Mouse (Mus musculus) kidney, postnatal 36 days (tissue): ENCODE data around the gene Ptpn22.

Experiments used
- DNase-seq, 2 experiments: peaks; one replicate each; pipeline ENCODE4 v3.0.0; 2021 to 2022; ENCODE audit warnings: mixed read lengths in 2 of 2

Gene Ptpn22

DNA sequence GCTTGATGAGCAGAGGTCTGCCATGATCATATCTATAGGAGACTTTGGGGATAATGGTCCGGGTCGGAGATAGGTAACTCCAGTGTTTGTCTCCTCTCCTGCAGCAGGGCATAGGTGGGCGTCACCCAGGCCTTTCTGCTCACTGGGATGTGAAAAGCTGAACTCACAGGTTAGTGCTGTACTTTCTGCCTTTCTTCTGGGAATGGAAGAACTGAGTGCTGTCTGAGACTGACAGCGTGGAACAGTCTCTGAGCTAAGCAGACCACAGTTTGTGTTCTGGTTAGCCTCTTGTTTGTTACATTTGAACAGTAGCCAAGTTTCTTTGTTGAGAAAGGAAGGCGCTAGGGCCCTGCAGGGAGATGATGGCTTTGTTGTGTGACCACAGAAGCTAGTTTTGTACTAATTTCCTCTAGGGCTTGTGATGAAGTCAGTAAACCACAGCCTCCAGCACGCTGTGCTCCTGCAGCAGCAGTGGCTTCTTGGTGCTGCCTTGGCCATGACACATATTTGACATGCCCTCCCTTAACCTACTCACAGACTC lies 326 bp downstream of the Ptpn22 start:
- DNase-seq: peak; percentile 24 to 47

DNA sequence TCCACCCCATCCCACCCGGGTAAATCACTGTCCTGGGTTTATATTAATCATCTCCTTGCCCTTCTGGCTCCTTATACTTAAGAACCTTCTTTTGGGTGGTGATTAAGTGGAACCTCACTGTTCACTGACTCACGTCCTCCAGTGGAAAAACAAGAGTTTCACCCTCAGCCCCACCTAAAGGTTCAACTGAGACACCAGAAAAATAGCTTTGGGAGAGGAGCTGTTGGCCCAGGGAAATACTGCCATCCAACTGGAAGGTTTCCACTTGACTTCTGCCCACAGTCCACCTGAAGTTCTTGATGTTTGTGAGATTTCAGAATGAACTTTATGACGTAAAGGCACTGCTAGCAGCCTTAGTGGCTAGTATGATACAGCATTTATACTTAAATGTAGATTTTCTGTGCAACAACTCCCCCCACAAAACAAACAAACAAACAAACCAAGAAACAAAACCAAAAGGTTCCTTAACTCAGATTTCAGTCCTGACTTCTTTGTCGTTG lies 3.2 kb downstream of the Ptpn22 start:
- DNase-seq: no peak

DNA sequence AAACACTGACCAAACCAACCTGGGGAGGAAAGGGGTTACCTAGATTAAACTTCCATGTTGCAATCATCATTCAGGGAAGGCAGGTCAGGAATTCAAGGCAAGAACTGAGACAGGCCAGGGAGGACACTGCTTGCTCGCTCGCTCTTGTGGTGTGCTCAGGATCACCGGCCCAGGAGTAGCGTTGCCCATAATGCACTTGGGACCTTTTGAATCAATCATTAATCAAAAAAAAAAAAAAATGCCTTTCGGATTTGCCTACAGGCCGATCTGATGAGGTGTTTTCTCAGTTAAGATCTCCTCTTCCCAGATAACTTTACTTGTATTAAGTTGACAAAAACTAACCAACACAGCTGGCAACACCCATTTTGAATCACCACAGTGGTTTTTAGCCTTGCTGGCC lies 4.6 kb downstream of the Ptpn22 start:
- DNase-seq: peak; percentile 55 to 62

DNA sequence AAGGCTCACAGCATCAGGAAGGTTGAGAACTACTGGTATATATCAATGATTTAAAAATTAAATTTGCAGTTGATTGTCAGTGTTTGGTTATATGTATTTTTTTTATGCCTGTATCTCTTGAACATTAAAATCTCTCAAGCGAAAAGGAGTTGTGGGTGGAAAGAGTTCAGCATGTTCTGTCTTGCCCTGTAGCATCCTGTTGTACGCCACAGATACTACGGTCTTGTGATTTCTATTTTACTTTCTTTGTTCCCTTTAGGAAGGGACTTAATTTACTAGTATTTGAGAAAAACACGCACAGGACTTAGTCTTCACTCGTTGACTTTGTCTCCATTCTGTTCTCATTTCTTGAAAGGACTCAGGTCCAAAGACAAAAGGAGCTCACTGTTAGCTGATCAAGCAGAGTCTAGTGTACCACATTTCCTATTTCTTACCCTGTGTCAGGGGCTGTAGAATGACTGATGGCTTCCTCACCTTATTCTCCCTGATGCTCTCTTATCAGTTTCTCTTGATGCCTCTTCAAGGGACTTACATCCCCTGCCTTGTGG lies 7.9 kb downstream of the Ptpn22 start:
- no peak for DNase-seq

DNA sequence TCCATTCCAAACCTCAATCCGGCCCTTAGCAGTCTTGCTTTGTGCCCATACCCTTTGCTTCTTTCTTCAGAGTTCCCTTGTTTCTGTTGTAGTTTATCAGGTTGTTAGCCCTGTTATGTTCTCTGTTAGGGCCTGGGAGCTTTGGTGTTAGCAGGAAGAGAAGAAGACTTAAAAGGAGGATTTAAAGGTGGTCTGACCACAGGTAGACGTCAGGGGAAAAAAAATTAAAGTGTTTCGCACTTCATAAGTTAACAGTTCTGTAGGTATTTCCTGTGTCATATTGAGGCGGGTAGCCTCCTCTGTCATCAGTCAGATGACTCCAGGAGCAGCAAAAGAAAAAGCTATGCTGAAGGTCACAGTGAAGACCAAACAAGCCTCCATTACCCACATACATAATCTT lies 8.4 kb downstream of the Ptpn22 start:
- no peak for DNase-seq

DNA sequence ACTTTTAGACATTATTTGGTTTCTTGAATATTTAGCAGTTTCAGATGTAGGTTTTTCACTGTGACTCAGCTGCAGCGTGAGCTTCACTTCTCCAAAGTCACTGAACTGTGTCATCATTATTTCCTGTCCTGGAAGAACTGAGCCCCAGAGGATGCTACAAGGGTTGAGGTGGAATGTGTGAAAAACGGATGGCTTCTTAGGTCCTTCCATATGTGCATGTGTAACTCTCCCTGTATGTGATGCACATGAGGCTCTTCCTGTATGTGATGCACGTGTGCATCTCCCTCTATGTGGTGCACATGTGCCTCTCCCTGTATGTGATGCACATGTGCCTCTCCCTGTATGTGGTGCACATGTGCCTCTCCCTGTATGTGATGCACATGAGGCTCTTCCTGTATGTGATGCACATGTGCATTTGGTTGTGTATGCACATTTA lies 13.1 kb downstream of the Ptpn22 start:
- DNase-seq: no peak

DNA sequence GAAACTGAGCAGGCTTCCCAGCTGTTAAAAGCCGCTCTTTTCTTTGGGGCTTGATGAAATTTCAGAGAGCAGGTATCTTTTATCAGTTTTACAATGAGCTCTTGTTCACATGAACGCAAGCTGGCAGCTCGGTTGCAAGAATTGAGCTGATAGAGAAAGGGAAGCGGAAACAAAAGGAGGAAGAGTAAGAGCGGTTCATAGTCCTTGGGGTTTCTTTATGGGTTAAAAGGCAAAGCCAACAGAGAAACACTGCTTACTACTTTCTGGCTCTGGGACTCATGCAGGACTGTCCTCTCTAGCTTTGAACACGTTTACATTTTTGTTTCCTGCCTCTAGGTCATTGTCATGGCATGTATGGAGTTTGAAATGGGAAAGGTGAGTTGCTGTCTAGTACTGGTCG lies 14.7 kb downstream of the Ptpn22 start:
- DNase-seq: no peak

DNA sequence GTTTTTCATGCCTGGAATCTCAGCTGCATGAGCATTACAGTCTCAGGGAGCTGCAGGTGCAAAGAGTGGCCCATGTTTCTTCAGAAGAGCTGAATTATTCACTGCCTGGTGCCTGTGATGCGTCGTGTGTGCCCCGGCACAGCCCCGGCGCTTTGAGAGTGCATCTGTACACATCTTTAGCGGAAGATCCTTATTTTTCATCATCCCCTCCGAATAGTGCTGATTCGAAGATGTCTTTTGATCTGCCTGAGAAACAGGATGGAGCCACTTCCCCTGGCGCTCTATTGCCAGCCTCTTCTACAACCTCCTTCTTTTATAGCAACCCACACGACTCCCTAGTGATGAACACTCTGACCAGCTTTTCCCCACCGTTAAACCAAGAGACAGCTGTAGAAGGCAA lies 26.4 kb downstream of the Ptpn22 start:
- no peak for DNase-seq

DNA sequence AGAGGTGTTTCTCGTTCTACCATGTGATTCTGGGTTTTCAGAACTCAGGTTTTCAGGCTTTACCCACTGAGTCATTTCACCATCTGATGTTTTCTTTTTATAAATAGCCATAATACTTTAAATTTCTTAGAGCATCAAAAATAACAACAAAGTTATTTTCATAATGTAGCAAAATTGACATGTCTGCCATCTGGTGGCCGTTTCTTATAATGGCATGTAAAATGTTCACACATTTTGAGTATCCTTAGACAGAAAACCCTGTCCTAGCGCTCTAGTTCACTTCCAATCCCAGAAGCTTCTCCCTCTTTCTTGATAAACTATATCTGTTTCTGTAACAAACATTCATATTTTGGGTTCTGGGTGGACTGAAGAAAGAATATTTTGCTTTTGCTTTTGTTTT lies 28.0 kb downstream of the Ptpn22 start:
- peak; percentile 38 to 71 for DNase-seq

DNA sequence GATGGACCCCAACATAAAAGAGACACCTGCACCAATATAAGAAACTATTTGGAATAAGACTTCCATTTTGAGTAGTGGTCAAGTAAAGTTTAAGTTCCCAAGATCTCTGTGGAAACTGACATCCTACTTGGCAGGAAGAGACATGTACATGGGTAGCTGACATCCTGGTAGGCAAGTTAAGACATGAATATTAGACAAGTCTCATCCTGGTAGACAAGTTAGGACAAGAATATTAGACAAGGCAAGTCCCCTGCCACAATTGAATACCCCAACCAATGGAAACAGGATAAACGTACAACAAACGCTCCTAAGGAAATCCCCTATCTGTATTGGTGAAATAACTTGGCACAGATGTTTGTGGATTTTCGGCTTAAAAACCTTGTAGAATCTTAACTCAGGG lies 33.8 kb downstream of the Ptpn22 start:
- no peak for DNase-seq

DNA sequence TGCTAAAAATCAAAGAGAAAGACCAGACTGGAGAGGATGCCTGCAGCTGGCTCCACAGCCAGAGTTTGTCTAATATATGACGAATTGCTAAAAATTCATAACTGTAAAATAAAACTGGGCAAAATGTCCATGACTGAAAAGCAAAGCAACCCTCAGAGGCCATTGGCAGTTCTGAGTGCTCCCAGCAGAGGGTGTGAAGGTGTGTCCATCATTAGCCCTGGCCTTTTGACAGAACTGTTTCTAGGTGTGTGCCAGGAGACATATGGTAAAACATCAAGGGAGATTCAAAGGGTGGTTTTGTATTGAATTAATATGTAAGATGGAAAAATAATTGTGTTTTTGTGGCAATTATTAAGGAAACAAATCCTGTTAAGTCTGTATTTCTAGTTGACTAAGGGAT lies 45.1 kb downstream of the Ptpn22 start:
- DNase-seq: peak; percentile 28 to 68

DNA sequence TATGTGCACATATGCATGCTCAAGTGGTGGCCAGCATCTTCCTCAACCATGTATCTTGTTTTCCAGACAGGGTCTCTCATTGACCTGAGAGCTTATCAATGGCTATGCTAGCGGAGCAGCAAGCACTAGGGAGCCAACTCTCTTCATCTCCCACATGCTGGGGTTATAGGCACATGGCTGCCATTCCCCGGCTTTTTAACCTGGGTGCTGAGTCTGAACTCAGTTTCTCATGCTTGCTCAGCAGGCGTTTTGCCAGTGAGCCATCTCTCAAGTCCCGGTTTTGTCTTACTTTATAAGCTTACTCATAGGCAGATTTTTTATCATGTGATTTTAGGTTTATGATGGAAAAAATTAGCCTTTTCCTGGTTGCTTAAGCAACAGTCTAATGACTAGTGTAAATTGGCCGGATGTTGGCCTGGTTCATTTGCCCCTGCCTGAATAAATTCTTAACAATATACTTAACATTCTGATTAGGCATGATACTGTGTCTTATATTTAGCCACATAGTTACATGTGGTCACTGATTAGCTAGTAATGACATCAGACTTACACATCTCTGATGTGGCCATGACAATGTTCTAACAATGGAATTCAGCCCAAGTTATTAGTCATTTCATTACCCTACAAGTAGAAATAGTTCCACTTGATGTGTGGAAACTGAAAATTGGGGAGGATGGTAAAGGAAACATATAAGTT lies 47.9 kb downstream of the Ptpn22 start:
- no peak for DNase-seq

DNA sequence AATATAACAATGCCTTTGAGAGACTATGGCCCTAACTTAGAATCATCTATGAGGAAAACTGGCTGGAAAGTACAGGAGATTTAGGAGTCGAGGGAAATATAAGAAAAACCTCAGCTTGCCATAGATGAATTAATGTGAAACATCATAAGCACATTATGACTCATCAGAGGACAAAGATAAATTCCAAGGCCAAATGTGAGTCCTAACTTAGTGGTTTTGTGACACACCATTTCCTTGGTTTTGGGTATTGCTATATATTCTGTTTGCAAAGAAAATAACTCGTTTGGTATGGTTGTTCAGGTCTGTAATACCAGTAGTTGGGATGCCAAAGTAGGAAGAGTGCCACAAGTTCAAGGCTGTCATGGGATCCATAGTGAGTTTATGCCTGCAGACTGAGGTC lies 49.2 kb downstream of the Ptpn22 start:
- DNase-seq: no peak

DNA sequence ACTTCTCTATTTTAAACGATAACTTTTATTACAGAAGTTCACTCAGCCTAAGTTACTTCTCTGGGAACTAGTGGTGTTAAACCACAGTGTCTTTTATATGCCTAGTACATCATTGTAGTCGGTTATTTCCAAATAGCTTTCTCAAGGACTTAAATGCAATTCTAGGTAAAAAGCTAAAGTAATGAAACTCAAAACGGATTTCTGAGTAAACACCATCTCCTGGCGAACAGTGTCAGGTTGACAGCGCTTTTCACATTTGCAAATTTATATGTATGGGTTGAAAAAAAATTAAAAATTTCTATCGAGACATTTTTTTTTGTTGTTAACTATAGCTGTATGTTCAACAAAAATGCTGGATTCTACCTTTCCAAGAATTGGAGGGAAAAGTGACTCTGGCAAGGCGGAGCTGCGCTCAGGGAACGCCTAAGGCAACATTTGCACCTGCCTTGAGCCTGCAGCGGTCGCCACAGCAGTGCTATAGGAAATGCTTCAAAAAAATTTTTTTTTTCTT lies 53.9 kb downstream of the Ptpn22 start:
- peak; percentile 13 to 36 for DNase-seq

DNA sequence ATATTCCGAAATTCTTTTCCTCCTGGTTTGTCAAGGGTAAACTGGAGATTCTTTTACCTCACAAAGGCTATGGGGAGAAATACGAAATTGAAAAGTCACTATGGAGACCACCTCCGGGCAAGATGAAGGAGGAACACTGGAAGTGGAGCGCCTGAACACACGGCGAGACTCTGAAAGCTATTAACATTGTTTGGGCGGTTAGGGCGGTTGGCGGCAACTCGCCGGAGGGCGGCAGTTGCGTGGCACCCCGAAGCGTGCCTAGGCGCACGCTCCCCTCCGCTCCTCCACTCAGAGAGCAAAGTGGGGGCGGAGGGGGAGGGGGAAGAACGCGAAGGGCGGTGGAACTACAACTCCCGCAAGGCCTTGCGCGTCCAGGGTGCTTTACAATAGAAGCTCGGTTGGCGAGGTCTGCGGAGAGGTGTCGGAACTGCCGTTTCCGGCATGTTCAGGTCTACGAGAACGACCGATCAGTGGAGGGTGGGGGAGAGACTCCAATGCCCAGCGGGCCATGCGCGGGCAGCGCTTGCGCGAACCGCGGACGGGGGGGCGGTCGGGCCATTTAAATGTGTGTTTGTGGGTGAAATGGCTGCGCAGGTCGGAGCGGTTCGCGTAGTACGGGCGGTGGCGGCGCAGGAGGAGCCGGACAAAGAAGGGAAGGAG lies 54.5 kb downstream of the Ptpn22 start, which contains the start of gene Rsbn1:
Gene Rsbn1, plus strand, starts transcription at position 111 of the 660 bp plus-strand sequence.
- peak; percentile 96 to 99 for DNase-seq

DNA sequence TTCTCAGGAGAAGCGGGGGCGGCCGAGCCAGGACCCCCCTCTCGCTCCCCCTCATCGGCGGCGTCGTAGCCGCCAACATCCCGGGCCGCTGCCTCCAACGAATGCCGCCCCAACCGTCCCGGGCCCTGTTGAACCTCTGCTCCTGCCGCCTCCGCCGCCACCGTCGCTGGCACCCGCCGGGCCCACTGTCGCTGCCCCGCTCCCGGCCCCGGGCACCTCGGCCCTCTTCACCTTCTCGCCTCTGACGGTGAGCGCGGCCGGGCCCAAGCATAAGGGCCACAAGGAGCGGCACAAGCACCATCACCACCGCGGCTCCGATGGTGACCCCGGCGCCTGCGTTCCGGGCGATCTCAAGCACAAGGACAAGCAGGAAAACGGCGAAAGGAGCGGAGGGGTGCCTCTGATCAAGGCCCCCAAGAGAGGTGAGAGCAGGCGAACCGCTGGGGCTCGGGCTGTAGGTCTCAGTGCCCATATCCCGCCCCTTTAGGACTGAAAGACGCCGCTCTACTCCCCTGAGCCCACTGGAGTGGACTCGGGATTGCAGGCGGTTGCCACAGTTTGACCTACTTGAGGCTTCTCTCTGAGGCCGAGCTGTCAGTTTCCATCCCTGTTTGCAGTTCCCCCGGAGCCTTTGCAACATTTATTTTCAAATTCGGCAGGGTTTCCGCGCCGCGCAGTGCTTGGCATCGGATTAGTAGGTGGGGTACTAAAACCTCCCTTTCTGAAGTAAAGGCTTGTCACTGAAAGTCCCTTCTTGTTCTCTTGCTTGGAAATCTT lies 55.3 kb downstream of the Ptpn22 start:
- peak; percentile 26 to 69 for DNase-seq

DNA sequence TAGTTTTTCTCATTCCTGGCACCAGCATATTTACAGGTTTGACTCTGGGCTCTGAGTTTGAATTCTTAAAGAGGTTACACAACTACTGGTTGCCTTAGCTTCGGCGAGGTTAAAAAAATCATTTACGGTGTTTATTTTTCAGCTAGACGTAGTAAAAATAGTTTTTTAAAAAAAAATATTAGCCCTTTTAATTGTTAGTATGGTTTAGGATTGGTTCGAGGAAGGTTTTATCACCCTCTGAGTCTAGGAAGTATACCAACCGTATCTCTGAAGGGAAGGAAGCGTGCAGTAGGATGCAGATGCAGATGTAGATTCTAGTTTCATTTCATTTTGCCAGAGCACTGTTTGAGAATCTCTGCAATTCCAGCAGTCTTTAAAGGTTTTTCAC lies 55.9 kb downstream of the Ptpn22 start:
- no peak for DNase-seq

DNA sequence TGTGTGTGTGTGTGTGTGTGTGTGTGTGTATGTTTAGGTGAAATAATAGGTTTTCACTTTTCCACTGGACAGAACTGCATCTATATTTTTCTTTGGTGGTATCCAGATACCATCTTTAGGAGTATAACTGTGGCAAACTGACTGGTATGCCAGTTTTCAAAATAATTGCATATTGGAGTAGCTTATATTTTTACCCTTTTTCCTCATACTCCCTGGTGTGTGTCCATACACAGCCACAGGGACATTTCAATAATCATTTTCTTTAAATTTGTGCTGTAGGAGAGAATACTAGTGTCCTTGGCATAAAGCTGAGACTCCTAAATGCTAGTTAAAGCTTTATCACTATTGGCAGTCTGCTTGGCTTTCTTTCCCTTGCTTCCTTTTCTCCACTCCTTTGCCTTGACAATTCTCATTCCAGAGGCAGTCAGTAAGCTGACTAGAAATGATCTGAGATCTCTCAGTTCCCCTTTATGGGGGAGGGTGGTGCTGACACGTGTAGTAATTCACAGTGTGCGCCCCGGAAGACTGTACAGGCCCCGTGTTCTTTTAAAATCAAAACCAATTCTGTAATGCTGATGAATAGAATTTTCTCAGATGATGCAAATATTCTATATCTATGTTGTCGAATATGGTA lies 56.7 kb downstream of the Ptpn22 start:
- peak in 1 of 2 experiments; percentile 8 for DNase-seq

DNA sequence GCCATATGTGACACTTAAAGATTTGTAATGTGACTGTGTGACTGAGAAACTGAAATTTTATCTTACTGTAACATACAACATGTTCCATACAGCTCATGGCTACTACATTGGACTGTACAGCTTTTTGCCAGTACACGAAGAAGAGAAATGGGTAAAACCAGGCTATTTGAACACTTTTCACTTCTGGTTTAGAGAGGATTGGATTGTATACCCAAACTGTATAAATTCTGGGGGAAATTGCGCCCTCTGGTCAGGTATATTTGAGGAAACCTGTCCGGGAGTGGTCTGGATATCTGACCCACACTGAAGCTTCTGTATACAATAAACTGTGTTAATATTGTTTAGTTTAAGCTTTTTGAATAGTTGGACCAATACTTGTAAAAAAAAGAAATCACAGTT lies 57.2 kb downstream of the Ptpn22 start:
- no peak for DNase-seq

DNA sequence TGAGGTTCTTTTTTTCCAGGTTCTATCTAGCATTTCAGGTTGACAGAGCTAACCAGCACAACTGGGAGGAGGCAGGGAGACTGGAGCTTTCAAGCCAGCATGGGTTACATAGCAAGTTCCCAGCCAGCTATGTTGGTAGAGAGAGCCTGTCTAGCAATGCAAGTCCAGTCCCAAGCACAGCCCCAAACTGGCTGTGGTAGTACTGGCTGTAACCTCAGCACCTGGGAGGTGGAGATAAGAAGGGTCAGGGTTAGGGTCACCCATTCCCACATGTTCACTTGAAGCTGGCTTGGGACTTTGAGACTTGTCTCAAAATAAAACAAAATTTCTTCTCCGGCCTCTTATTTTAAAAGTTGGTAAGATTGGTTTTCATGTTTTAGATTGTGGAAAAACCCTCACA lies 60.5 kb downstream of the Ptpn22 start:
- no peak for DNase-seq

DNA sequence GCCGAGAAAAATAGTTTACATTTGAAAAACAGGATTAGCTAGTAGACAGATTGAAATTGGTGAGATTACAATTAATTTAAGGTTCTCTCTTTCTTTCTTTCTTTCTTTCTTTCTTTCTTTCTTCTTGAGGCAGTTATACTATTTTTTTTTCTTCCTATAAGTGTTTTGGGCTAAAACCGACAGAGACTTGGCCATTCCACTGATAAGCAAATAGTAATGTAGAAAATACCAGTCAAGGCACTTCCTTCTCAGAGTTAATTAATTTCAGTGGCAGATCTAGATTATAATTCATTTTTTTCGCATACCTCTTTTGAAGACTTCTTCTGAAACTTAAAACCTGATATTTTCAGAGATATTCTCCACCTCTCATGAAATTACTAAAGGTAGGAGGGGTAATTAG lies 65.7 kb downstream of the Ptpn22 start:
- DNase-seq: no peak

DNA sequence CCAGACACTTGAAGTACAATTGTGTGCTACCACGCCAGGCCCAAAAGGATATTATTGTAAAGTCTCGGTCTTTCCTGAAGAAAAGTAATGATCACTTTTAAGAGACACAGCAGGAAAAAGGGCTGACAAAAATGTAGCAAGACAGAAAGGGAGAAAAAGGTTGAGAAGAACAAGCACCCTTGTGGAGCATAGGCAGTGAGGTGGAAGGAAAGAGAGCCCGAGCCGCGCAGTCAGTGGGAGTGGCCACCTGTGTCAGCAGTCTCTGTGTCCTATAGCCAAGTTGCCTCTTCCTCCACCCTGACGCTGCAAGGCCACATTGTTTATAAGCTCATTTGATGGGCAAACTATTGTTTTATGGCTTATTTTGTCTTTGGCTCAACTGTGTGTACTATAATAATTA lies 67.9 kb downstream of the Ptpn22 start:
- DNase-seq: peak in 1 of 2 experiments; percentile 35
